In the genomic region with DNA sequence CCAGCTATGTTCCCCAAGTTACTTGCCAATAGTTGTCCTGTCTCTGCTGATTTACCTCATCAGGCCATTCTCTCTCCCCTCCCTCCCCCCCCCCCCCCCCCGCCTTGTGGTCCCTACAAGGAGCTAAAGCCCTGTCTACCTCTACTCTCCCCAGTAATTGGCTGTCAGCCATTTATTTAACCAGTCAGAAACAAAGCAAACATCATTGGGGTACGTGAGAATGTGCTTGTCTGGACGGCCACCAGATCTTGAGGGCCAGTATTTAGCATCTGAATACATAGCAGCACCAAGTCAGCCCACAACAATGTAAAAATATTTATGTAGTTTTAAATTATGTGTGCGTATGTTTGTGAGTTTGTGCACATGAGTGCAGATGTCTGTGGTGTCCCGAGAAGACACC, we compare ENCODE assay signal across 19 mouse cellular contexts. TPM values are rescaled to one million over a fixed set of nuclear protein-coding genes. Genes with fewer than 3 reads are reported as not detected.
DNase-seq lines count a peak whose midpoint lies in the region; ATAC-seq and TF ChIP-seq lines count a peak whose summit lies in the region.
"Had no signal": no experiment of that assay in that cellular context is flagged by ENCODE, and none has a peak within 500 bp of the region (broad histone marks: within the 10 kb centered on the region; RNA-seq: fewer than 3 reads in every experiment).

No protein-coding gene starts in this region.

- 0 out of 2 replicates have a peak, but pooled peaks cover 6% of the 10 kb centered on the region for H3K4me1 ChIP-seq in kidney, embryonic 15.5 days
- peaks cover 21% of the 10 kb centered on the region for H3K4me1 ChIP-seq in lung, embryonic 15.5 days
- H3K4me1 ChIP-seq: embryonic facial prominence, embryonic 12.5 days had no signal

- no peak for TF ChIP-seq POLR2A in brain, embryonic 14.5 days (IDR thresholded peaks at IDR 0.05; ENCODE audit: borderline replicate concordance, extremely low read depth, insufficient read depth, insufficient read length, poor library complexity, severe bottlenecking)

- no peak for TF ChIP-seq CTCF in brain, embryonic 14.5 days (IDR thresholded peaks at IDR 0.05; ENCODE audit: borderline replicate concordance, extremely low read depth, insufficient read depth, insufficient read length)

- no peak for ATAC-seq in kidney, embryonic 15.5 days (replicated peaks; ENCODE audit: low FRiP score)
- ATAC-seq in lung, embryonic 15.5 days (ENCODE audit: borderline replicate concordance, extremely low read depth, low FRiP score, low TSS enrichment), result no peak; the same call in 1 of the 2 replicates
- ATAC-seq in activated CD4-positive, CD25-positive, alpha-beta regulatory T cell, adult 4 months, result no peak

- no peak overlapping the region for H3K4me2 ChIP-seq in kidney, embryonic 15.5 days
- no peak overlapping the region for H3K4me2 ChIP-seq in lung, embryonic 15.5 days
- H3K4me2 ChIP-seq: embryonic facial prominence, embryonic 12.5 days; forebrain, embryonic 12.5 days; heart, embryonic 11.5 days; heart, embryonic 15.5 days; hindbrain, embryonic 14.5 days had no signal

- WGBS in kidney, embryonic 15.5 days, result 60% methylated on average over 4 of the region's 5 CpGs
- WGBS in lung, embryonic 15.5 days, result 30% methylated on average over 5 of the region's 5 CpGs

- H3K36me3 ChIP-seq in kidney, embryonic 15.5 days, result no peaks in the 10 kb centered on the region
- no peaks in the 10 kb centered on the region for H3K36me3 ChIP-seq in lung, embryonic 15.5 days
- H3K36me3 ChIP-seq: embryonic facial prominence, embryonic 12.5 days; forebrain, embryonic 12.5 days; heart, embryonic 15.5 days had no signal

- no peak overlapping the region for H3K4me3 ChIP-seq in kidney, embryonic 15.5 days (replicated peaks)
- H3K4me3 ChIP-seq in lung, embryonic 15.5 days, result no peak overlapping the region
- H3K4me3 ChIP-seq: embryonic facial prominence, embryonic 12.5 days; forebrain, embryonic 12.5 days; heart, adult 2 months; heart, embryonic 15.5 days had no signal

- H3K9ac ChIP-seq in kidney, embryonic 15.5 days, result no peak overlapping the region
- no peak overlapping the region for H3K9ac ChIP-seq in lung, embryonic 15.5 days
- H3K9ac ChIP-seq: embryonic facial prominence, embryonic 12.5 days; forebrain, embryonic 12.5 days; heart, embryonic 15.5 days; hindbrain, embryonic 14.5 days had no signal

- H3K27ac ChIP-seq in kidney, embryonic 15.5 days, result peak overlapping the region; percentile 63; the same call in 1 of the 2 replicates
- H3K27ac ChIP-seq in lung, embryonic 15.5 days, result peak overlapping the region; percentile 89
- H3K27ac ChIP-seq: embryonic facial prominence, embryonic 12.5 days; forebrain, embryonic 12.5 days; heart, adult 2 months; heart, embryonic 15.5 days; hindbrain, embryonic 14.5 days had no signal

- H3K27me3 ChIP-seq in kidney, embryonic 15.5 days, result no peaks in the 10 kb centered on the region
- H3K27me3 ChIP-seq in lung, embryonic 15.5 days, result no peaks in the 10 kb centered on the region
- H3K27me3 ChIP-seq: embryonic facial prominence, embryonic 12.5 days; forebrain, embryonic 12.5 days; heart, embryonic 15.5 days had no signal

- DNase-seq in kidney, adult 9 months, result no peak
- no peak for DNase-seq in lung, postnatal 14 days
- DNase-seq in Muller cell, postnatal 12 days (ENCODE audit: inconsistent ontology term), result peak; percentile 42
- peak; percentile 57 for DNase-seq in brain, embryonic 14.5 days (ENCODE audit: low read depth)
- DNase-seq: adrenal gland, postnatal 10 days; cerebellum, adult 11-12 months; cerebellum, adult 9-10 months; cerebellum, postnatal 25 days; gastrocnemius, postnatal 36 days; heart, adult 2 months; heart, postnatal 14 days had no signal

- H3K9me3 ChIP-seq in kidney, embryonic 15.5 days (replicated peaks), result no peaks in the 10 kb centered on the region
- H3K9me3 ChIP-seq in lung, embryonic 15.5 days, result no peaks in the 10 kb centered on the region
- H3K9me3 ChIP-seq: embryonic facial prominence, embryonic 12.5 days; forebrain, embryonic 12.5 days; heart, embryonic 15.5 days had no signal

RNA-seq across cellular contexts. Expression of a gene that starts 39.1 kb away (rescaled TPM):
- polyA plus RNA-seq in kidney, embryonic 15.5 days (2015; fragmentation: Nextera tagmentation; extraction: Ambion mirVana), result 9.9 and 12.5 TPM in 2 replicates
- 6.4 and 6.7 TPM in 2 replicates for polyA plus RNA-seq in lung, embryonic 15.5 days (2015; fragmentation: Nextera tagmentation; extraction: Ambion mirVana)
- 1.2 and 1.4 TPM in 2 replicates for polyA plus RNA-seq in brain, embryonic 14.5 days (2012; rRNA removed)
- polyA plus RNA-seq in activated CD4-positive, CD25-positive, alpha-beta regulatory T cell, adult 4 months (2017; shearing (Covaris generic)), result not detected

RNA-seq across cellular contexts. Expression of a gene that starts 51.8 kb away (rescaled TPM):
- 38.5 and 38.9 TPM in 2 replicates for polyA plus RNA-seq in kidney, embryonic 15.5 days (2015; fragmentation: Nextera tagmentation; extraction: Ambion mirVana)
- 37.4 and 39.1 TPM in 2 replicates for polyA plus RNA-seq in lung, embryonic 15.5 days (2015; fragmentation: Nextera tagmentation; extraction: Ambion mirVana)
- polyA plus RNA-seq in brain, embryonic 14.5 days (2012; rRNA removed), result 67.9 and 79.0 TPM in 2 replicates
- 1 to 10 TPM in 1 of 2 experiments, under 1 TPM in 1; 0.84 to 2.3 TPM for polyA plus RNA-seq in activated CD4-positive, CD25-positive, alpha-beta regulatory T cell, adult 4 months (2017; shearing (Covaris generic))

Comparison
In these comparisons a context has a peak if more than half of its experiments do, and no peak if none do; other contexts are left out.
1. DNase-seq: peak in Muller cell, postnatal 12 days (single experiment) and brain, embryonic 14.5 days (single experiment); none in kidney, adult 9 months (single experiment) and lung, postnatal 14 days (single experiment).
2. RNA of a gene that starts 51.8 kb away (polyA plus RNA-seq): 67.9 to 79.0 TPM in brain, embryonic 14.5 days, 37.4 to 39.1 TPM in lung, embryonic 15.5 days and 38.5 to 38.9 TPM in kidney, embryonic 15.5 days; 0.84 to 2.3 TPM in activated CD4-positive, CD25-positive, alpha-beta regulatory T cell, adult 4 months; every median in the first group is over 10 times any median in the second.